Mouse (Mus musculus): ENCODE results near the gene Olfr301. TPM values are rescaled to one million over a fixed set of nuclear protein-coding genes. Genes with fewer than 3 reads are reported as not detected.

Gene Olfr301
- not detected in 2 replicates for polyA plus RNA-seq (2012; rRNA removed)

GRCm38 (mm10) chr7:86403546-86403945 lies at the start of gene Olfr301:
Olfr301 (plus strand) TSS chr7:86403846.

GRCm38 (mm10) chr7:86366828-86367227 lies 36.8 kb upstream of the Olfr301 start, which contains the start of gene Olfr305:
Olfr305 (minus strand) TSS chr7:86366928.

GRCm38 (mm10) chr7:86386558-86386957 lies 17.1 kb upstream of the Olfr301 start, which contains the start of gene Olfr304:
Olfr304 (minus strand) TSS chr7:86386658.

GRCm38 (mm10) chr7:86397689-86398088 lies 6.0 kb upstream of the Olfr301 start, which contains the start of gene Olfr303:
Olfr303 (minus strand) TSS chr7:86397789.

GRCm38 (mm10) chr7:86459621-86460020 lies 56.0 kb downstream of the Olfr301 start, which contains the start of gene Olfr299:
Olfr299 (plus strand) TSS chr7:86459921.

Other genes with a start within 250 kb of the Olfr301 start
- not detected in 2 replicates for gene Vmn2r75, start 232.1 kb upstream of the Olfr301 start, polyA plus RNA-seq (2012; rRNA removed)
- not detected in 2 replicates for gene Vmn2r76, start 157.5 kb upstream of the Olfr301 start, polyA plus RNA-seq (2012; rRNA removed)
- not detected in 2 replicates for gene Olfr310, start 126.7 kb upstream of the Olfr301 start, polyA plus RNA-seq (2012; rRNA removed)
- not detected in 2 replicates for gene Olfr309, start 90.1 kb upstream of the Olfr301 start, polyA plus RNA-seq (2012; rRNA removed)
- not detected in 2 replicates for gene Olfr308, start 78.2 kb upstream of the Olfr301 start, polyA plus RNA-seq (2012; rRNA removed)
- gene Olfr307, start 66.3 kb upstream of the Olfr301 start, polyA plus RNA-seq (2012; rRNA removed): not detected in 2 replicates
- not detected in 2 replicates for gene Olfr305, start 36.9 kb upstream of the Olfr301 start, polyA plus RNA-seq (2012; rRNA removed)
- gene Olfr304, start 17.2 kb upstream of the Olfr301 start, polyA plus RNA-seq (2012; rRNA removed): not detected in 2 replicates
- not detected in 2 replicates for gene Olfr303, start 6.1 kb upstream of the Olfr301 start, polyA plus RNA-seq (2012; rRNA removed)
- gene Olfr299, start 56.1 kb downstream of the Olfr301 start, polyA plus RNA-seq (2012; rRNA removed): not detected in 2 replicates
- not detected in 2 replicates for gene Olfr298, start 88.6 kb downstream of the Olfr301 start, polyA plus RNA-seq (2012; rRNA removed)
- gene Olfr297, start 116.1 kb downstream of the Olfr301 start, polyA plus RNA-seq (2012; rRNA removed): not detected in 2 replicates
- not detected in 2 replicates for gene Olfr295, start 180.0 kb downstream of the Olfr301 start, polyA plus RNA-seq (2012; rRNA removed)
- gene Olfr294, start 212.8 kb downstream of the Olfr301 start, polyA plus RNA-seq (2012; rRNA removed): not detected in 2 replicates
- not detected in 2 replicates for gene Olfr293, start 245.2 kb downstream of the Olfr301 start, polyA plus RNA-seq (2012; rRNA removed)